Mouse (Mus musculus) liver, embryonic 14.5 days (tissue): Measurements from ENCODE around the gene Mcl1.

Source experiments
- CTCF ChIP-seq: IDR thresholded peaks from 2 replicates; pipeline ENCODE4 v1.5.1; 2016; ENCODE audit warnings: antibody characterized with exemption, low read depth, control low read depth
- EP300 ChIP-seq: IDR thresholded peaks from 2 replicates; pipeline ENCODE4 v1.6.1; 2016; ENCODE audit warnings: antibody characterized with exemption, low read depth

DNA sequence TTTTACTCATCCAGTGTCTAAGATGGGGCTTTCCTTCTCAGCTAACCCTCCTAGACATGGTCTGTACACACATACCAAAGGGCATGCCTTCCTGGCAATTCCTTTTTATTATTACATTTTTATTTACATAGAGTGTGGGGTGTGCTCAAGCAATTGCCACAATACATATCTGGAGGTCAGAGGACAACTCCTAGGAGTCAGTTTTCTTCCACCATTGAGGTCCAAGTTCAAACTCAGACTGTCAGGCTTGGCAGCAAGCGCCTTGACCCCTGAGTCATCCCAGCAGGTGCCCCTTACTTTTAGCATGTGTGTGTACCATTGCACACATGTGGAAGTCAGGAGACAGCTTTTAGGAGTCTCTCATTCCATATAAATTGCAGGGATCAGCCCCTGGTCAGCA, 44.6 kb upstream of the Mcl1 start:
- TF ChIP-seq EP300: no peak
- no peak for TF ChIP-seq CTCF
